Mouse (Mus musculus) intestine, postnatal 0 days (tissue): ENCODE results near the gene Dppa3. TPM values are rescaled to one million over a fixed set of nuclear protein-coding genes. Genes with fewer than 3 reads are reported as not detected.

Source experiments
- ATAC-seq: fragments of 200-750 bp; cut with Nextera tagmentation; 2 replicates; pipeline ENCODE4 v1.8.0; 2017; ENCODE audit warnings: mild to moderate bottlenecking, moderate TSS enrichment, moderate library complexity
- H3K27ac ChIP-seq: fragments of 300-500 bp; sonication (generic); 2 replicates; pipeline ENCODE4 v1.5.1; 2014; ENCODE audit warnings: mild to moderate bottlenecking, low read depth, low read length, moderate library complexity
- H3K27me3 ChIP-seq: fragments of 300-500 bp; sonication (generic); replicated peaks from 2 replicates; pipeline ENCODE4 v1.6.1; 2014; ENCODE audit warnings: low read length, mixed read lengths; ENCODE audit not compliant: control insufficient read depth, insufficient read depth
- H3K36me3 ChIP-seq: fragments of 300-500 bp; sonication (generic); 2 replicates; pipeline ENCODE4 v1.6.1; 2014; ENCODE audit warnings: mild to moderate bottlenecking, moderate library complexity; ENCODE audit not compliant: control insufficient read depth, insufficient read depth
- H3K4me1 ChIP-seq: fragments of 300-500 bp; sonication (generic); replicated peaks from 2 replicates; pipeline ENCODE4 v1.6.1; 2014; ENCODE audit warnings: antibody characterized with exemption, low read length, mixed read lengths; ENCODE audit not compliant: control insufficient read depth, insufficient read depth
- H3K4me2 ChIP-seq: fragments of 300-500 bp; sonication (generic); replicated peaks from 2 replicates; pipeline ENCODE4 v1.6.1; 2014; ENCODE audit warnings: low read depth, mild to moderate bottlenecking, moderate library complexity
- H3K4me3 ChIP-seq: fragments of 300-500 bp; sonication (generic); 2 replicates; pipeline ENCODE4 v1.5.1; 2014; ENCODE audit warnings: low read depth, low read length
- H3K9ac ChIP-seq: fragments of 300-500 bp; sonication (generic); 2 replicates; pipeline ENCODE4 v1.6.1; 2014; ENCODE audit warnings: mild to moderate bottlenecking, low read depth, low read length
- H3K9me3 ChIP-seq: fragments of 300-500 bp; sonication (generic); 2 replicates; pipeline ENCODE4 v1.6.1; 2016; ENCODE audit warnings: mixed run types; ENCODE audit not compliant: control insufficient read depth
- CTCF ChIP-seq: sonication (generic); IDR thresholded peaks from 2 replicates; pipeline ENCODE4 v1.5.1; 2016; ENCODE audit warnings: low read depth, mild to moderate bottlenecking, control low read depth, antibody characterized with exemption, moderate library complexity
- WGBS: fragments of 180-500 bp; shearing (Covaris S2); extraction: QIAGEN DNeasy Blood & Tissue Kit; methylation state at CpG from one replicate; pipeline ENCODE4 v1.1.7; 2014; 5-methylcytosine and 5-hydroxymethylcytosine counted together
- polyA plus RNA-seq: library from polyadenylated mRNA; unstranded; fragments of >200 nt; fragmentation: Nextera tagmentation; extraction: Ambion mirVana; gene quantifications from 2 replicates; pipeline ENCODE4 v1.2.1, GENCODE M21; 2015

Dppa3 gene
- polyA plus RNA-seq, 1 experiment from 2014 or later = not detected

DNA sequence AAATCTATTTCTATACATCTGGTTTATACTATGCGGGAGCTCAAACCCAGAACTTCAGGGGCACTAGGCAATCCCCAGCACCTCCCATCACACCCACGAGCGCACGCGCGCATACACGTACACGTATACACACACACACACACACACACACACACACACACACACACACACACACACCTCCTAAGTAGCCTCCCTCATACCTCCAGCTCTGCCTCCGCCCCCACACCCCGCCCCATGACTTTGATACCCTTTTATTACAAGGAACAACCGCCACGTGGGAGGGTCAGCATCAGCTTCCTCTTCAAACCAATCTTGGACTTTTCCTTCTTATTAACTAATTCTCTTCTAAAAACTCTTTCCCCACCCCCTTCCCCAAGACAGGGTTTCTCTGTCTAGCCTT is 18.5 kb upstream of the Dppa3 start:
- no peak overlapping the region for H3K4me3 ChIP-seq
- peaks cover 3% of the 10 kb centered on the region; the same call in 1 of the 2 replicates for H3K4me1 ChIP-seq
- H3K9me3 ChIP-seq = no peaks in the 10 kb centered on the region
- ATAC-seq = no peak
- no peak for TF ChIP-seq CTCF
- H3K27me3 ChIP-seq = no peaks in the 10 kb centered on the region
- no peak overlapping the region for H3K9ac ChIP-seq
- no peaks in the 10 kb centered on the region for H3K36me3 ChIP-seq
- 73% methylated on average over 12 of the region's 12 CpGs for WGBS
- H3K27ac ChIP-seq = no peak overlapping the region
- H3K4me2 ChIP-seq = no peak overlapping the region

DNA sequence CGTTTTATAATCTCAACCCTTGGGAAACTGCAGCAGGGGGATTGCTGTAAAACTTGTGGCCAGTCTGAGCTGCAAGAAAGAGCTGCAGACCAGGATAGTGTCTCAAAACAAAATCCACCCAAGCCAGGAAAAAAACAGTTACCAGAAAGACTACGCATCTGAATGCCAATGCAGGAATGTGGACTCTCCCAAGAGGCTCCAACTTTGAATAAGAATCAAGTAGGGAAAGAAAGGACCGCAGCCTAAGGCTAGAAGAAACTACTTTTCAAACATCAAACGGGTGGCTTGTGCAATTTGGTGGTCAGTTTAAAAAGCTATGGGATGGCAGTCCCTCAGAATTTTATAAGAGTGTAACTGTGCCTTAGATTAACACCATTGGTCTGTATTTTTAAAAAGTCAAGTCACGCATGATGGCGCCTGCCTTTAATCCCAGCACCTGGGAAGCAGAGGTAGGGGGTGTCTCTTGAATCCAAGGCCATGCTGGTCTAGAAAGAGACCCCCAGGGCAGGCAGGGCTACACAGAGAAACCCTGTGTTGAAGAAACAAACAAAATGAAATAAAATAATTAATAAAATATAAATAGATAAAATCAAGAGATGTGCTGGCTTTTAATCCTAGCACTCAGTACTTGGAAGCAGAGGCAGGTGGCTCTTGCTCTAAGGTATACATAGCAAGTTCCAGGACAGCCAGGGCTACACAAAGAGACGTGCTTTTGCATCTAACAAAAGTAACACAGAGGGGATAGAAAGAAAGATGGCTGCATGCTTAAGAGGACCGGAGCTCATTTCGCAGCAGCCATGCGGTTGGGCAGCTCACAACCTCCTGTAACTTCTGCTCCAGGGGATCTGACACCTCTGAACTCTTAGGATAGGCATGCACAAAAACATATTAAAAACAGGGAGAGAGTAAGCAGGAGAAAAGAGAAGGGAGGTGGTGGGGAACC is 17.5 kb upstream of the Dppa3 start:
- no peak for TF ChIP-seq CTCF
- H3K4me1 ChIP-seq = peaks cover 3% of the 10 kb centered on the region; the same call in 1 of the 2 replicates
- no peaks in the 10 kb centered on the region for H3K27me3 ChIP-seq
- WGBS = 85% methylated on average over 10 of the region's 10 CpGs
- ATAC-seq = no peak
- no peak overlapping the region for H3K9ac ChIP-seq
- no peak overlapping the region for H3K4me2 ChIP-seq
- no peaks in the 10 kb centered on the region for H3K36me3 ChIP-seq
- H3K9me3 ChIP-seq = no peaks in the 10 kb centered on the region
- H3K4me3 ChIP-seq = no peak overlapping the region
- no peak overlapping the region for H3K27ac ChIP-seq

GRCm38 (mm10) chr6:122609377-122609728 is 16.9 kb upstream of the Dppa3 start:
- Histone ChIP-seq H3K9me3 (no peaks in the 10 kb centered on the region), H3K36me3 (no peaks in the 10 kb centered on the region), H3K4me2 (peak overlapping the region; percentile 6; the same call in 1 of the 2 replicates), H3K9ac (no peak overlapping the region), H3K27ac (no peak overlapping the region), H3K27me3 (no peaks in the 10 kb centered on the region), H3K4me3 (no peak overlapping the region), H3K4me1 (peaks cover 3% of the 10 kb centered on the region; the same call in 1 of the 2 replicates)
- ATAC-seq = no peak
- WGBS = 52% methylated on average over 9 of the region's 9 CpGs
- no peak for TF ChIP-seq CTCF

DNA sequence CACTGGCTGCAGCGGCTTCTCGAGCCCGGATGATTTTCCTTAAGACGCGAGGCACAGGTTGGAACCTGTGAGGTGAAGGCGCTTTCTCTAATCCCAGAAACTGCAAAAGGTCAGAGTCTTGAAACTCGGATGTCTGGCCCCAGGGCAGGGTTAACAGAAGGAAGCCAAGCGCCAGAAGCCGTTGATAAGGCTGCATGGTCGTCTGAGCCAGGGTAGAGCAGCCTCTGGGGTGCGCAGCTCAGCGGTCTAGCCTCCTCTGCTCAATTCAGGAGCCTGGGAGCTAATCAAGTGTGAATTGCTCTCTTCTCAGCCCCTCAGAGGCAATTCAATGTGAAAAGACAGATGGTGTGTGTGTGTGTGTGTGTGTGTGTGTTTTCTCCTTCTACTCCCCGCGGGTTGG is 16.4 kb upstream of the Dppa3 start, which contains the start of gene Gdf3:
Gdf3 (minus strand) TSS at position 317 of the 400 bp plus-strand sequence.
- H3K9ac ChIP-seq = no peak within 1 kb of the TSS
- WGBS = 44% methylated on average over 14 of the region's 14 CpGs
- no peak for ATAC-seq

GRCm38 (mm10) chr6:122612426-122612825 is 13.8 kb upstream of the Dppa3 start:
- no peak for ATAC-seq

More for the DNA sequence above, 16.4 kb upstream of the Dppa3 start, which contains the start of gene Gdf3:
- H3K4me1 ChIP-seq = peaks cover 3% of the 10 kb centered on the region; the same call in 1 of the 2 replicates
- no peak for TF ChIP-seq CTCF
- no peak within 1 kb of the TSS for H3K27ac ChIP-seq
- no peaks in the 10 kb centered on the region for H3K27me3 ChIP-seq
- peak within 1 kb of the TSS; percentile 6; the same call in 1 of the 2 replicates for H3K4me2 ChIP-seq
- no peaks in the 10 kb centered on the region for H3K9me3 ChIP-seq
- H3K36me3 ChIP-seq = no peaks in the 10 kb centered on the region
- H3K4me3 ChIP-seq = no peak within 1 kb of the TSS

DNA sequence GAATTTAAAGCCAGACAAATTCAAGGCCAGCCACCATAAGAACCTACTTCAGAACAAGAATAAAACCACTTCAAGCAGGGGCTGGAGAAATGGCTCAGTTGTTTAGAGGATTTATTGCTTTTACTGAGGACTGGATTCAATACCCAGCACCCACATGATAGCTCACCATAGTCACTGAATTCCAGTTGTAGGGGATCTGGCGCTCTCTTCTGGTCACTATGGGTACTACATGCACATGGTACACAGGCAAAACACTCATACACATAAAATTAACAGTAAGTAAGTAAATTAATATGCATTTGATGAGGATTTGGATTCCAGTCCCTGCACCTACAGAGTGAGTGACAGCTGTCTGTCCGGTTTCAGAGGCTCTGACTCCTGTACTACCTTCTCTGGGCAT is 12.2 kb upstream of the Dppa3 start:
- H3K9ac ChIP-seq = no peak overlapping the region
- no peak overlapping the region for H3K27ac ChIP-seq
- peak; percentile 67 for TF ChIP-seq CTCF
- no peaks in the 10 kb centered on the region for H3K9me3 ChIP-seq
- no peaks in the 10 kb centered on the region for H3K27me3 ChIP-seq
- H3K36me3 ChIP-seq = no peaks in the 10 kb centered on the region
- peaks cover 3% of the 10 kb centered on the region; the same call in 1 of the 2 replicates for H3K4me1 ChIP-seq
- no peak for ATAC-seq
- no peak overlapping the region for H3K4me2 ChIP-seq
- H3K4me3 ChIP-seq = no peak overlapping the region
- WGBS = 63% methylated on average over 2 of the region's 2 CpGs

More at GRCm38 (mm10) chr6:122612426-122612825, 13.8 kb upstream of the Dppa3 start:
- Histone ChIP-seq H3K4me1 (peaks cover 3% of the 10 kb centered on the region; the same call in 1 of the 2 replicates), H3K36me3 (no peaks in the 10 kb centered on the region), H3K4me2 (no peak overlapping the region), H3K9me3 (no peaks in the 10 kb centered on the region), H3K9ac (no peak overlapping the region), H3K27ac (no peak overlapping the region), H3K27me3 (no peaks in the 10 kb centered on the region), H3K4me3 (no peak overlapping the region)
- no peak for TF ChIP-seq CTCF
- 76% methylated on average over 4 of the region's 4 CpGs for WGBS
